Mouse (Mus musculus) c-Kit-positive CD71-positive TER-119-negative erythroid progenitor cells, embryonic 14.5 days (primary cell): ENCODE measurements around the gene Echdc3.

Source experiments
- DNase-seq: peaks from one replicate; pipeline ENCODE4 v3.0.0-alpha.2; 2013; ENCODE audit warnings: low read depth

Gene Echdc3

GRCm38 (mm10) chr2:6168560-6168959, 44.3 kb downstream of the Echdc3 start:
- DNase-seq = no peak

- DNase-seq = peak; percentile 68
These were observed 44.8 kb downstream of the Echdc3 start for GRCm38 (mm10) chr2:6167843-6168558.

- no peak for DNase-seq
These were observed 47.1 kb downstream of the Echdc3 start for GRCm38 (mm10) chr2:6165771-6166170.

- DNase-seq = no peak
These were observed 48.1 kb downstream of the Echdc3 start for GRCm38 (mm10) chr2:6164606-6165290.

GRCm38 (mm10) chr2:6162366-6163040, 50.3 kb downstream of the Echdc3 start:
- no peak for DNase-seq

DNA sequence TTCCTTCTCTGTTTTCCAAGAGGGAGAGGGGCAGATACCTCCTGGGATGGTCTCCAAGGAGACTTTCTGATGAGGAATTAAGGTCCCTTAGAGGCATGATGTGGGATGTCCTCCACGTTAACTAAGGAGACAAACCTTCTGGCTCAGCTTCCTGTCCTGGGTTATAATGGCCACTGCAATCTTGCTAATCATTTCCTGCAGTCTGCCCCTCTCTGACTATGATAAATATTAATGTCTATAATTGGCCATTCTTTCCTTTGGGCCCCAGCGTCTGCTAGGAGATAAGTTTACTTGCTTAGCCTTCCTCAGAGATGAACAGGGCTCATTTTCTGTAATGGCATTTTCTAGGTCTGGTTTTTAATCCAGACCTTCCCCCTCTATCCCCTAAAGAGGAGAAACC, 53.1 kb downstream of the Echdc3 start:
- no peak for DNase-seq

DNA sequence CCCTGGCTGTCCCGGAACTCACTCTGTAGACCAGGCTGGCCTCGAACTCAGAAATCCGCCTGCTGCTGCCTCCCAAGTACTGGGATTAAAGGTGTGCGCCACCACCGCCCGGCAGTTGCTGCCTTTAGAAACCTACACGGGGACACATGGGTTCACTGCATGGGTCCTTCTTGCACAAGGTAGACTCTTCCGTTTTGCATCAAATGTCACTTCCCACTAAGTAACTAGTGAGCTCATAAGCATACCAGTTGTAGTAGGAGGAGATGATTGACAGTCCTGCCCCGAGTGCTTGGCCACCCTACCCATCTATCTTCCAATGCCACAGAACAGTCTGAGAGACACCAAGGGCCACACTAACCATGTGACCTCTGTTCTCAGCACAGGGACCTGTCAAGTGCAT, 53.6 kb downstream of the Echdc3 start:
- no peak for DNase-seq

DNA sequence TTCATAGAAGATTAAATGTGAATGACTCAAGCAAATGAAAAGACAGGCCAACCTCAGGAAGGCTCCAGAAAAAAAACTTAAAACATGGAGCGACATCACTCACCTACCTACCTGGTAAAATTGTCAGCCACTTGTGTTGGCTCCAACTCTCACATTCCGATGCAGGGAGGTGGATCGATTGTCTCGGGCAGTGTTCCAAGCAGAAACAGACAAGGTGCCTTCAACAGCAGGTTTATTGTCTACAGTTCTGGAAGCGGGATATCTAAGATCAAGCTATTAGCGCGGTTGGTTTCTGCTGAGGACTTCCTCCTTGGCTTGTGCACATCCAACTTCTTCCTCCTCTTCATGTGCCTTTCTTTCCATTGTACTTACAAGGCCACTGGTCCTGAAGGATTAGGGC, 55.2 kb downstream of the Echdc3 start:
- DNase-seq = no peak

- no peak for DNase-seq
These were observed 55.6 kb downstream of the Echdc3 start for GRCm38 (mm10) chr2:6157208-6157607.

- DNase-seq = no peak
These were observed 63.0 kb downstream of the Echdc3 start for GRCm38 (mm10) chr2:6149801-6150200.

DNA sequence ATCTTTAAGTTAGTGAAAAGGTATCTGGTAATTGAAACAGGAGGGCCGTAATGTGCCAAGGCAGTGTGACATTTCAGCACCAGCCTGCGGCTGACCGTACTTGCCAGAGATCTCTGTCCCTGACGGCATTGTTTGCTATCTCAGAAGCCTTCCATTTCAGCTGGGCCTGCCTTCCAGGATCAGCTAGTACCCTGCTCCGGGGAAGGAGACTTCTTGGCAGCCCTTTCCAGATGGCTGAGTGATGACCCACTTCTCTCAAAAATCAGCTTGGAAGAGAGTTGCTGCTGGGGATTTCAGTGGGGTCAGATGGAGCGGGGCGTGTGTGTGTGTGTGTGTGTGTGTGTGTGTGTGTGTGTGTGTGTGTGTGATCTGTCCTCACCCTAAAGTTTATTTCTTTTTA, 65.9 kb downstream of the Echdc3 start:
- no peak for DNase-seq

- DNase-seq = no peak
These were observed 66.6 kb downstream of the Echdc3 start for GRCm38 (mm10) chr2:6146257-6146656.

DNA sequence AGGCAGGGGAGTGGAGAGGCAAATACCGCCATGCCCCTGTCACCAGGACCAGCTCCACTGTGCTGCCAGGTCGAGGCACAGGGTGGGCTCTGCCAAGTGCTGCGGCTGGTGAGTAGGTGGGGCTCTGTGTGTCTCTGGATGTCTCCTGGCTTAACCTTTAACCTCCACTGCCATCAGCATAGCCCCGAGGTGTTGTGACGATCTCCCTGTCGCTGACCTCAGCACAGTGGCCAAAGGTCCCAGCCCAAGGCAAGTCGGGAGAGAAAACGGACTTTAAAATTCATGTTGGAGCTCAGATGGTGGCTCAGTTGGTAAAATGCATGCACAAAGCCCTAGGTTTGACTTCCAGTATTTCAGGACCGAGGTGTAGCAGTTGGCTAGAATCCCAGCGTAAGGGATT, 67.2 kb downstream of the Echdc3 start:
- DNase-seq = no peak

DNA sequence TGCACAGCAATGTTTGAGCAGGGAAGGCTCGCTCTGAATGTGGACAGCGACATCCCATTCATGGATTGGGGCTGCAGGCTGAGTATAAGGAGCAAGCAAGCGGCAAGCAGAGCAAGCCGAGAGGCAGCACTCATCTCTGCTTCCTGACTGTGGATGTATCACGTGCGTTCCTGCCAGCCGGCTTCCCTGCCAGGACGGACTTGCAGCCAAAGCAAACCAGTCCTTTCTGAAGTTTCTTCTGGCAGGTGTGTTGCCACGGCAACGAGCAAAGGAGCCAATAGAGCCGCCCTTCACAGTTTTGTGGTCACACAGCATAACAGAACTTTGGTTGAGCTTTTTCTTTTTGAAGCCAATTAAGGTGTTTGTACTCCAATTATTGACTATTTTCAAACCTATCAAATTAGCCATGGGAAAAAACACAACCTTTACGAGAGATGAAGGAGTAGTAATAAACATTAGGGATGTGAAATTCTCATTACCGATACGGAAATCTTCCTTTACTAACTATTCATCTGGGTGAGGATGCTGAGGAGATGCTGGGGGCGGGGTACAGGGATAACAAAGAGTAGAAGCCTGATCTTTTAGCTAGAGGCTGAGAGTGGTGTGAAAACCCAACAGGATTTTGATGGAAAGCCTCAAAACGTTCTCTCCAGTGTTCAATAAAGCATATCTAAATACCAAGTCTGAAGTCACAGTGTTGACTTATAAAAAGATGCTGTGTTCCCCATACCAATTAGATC, 69.7 kb downstream of the Echdc3 start:
- DNase-seq = no peak

GRCm38 (mm10) chr2:6140572-6141161, 72.2 kb downstream of the Echdc3 start:
- no peak for DNase-seq
